Mouse (Mus musculus) testis, postnatal 10 days (tissue): ENCODE data around the gene Gm10031.
A peak's percentile ranks its signal among the peaks of the same experiment; 100 is the strongest.

Source experiments
- DNase-seq: peaks from one replicate; pipeline ENCODE4 v3.0.0; 2021; ENCODE audit warnings: low spot score

Gene Gm10031

GRCm38 (mm10) chr1:156543999-156544398 is 20.2 kb downstream of the Gm10031 start:
- DNase-seq = no peak

- peak; percentile 95 for DNase-seq
These were observed 34.5 kb downstream of the Gm10031 start, which contains the start of gene Abl2 for GRCm38 (mm10) chr1:156558024-156558930. Gene Abl2, plus strand, starts transcription at chr1:156558786.

- DNase-seq = peak; percentile 82
These were observed 35.3 kb downstream of the Gm10031 start for GRCm38 (mm10) chr1:156558950-156559640.

GRCm38 (mm10) chr1:156559641-156560020 is 35.8 kb downstream of the Gm10031 start:
- DNase-seq = no peak

- no peak for DNase-seq
These were observed 36.7 kb downstream of the Gm10031 start for GRCm38 (mm10) chr1:156560500-156560899.

- DNase-seq = no peak
These were observed 41.5 kb downstream of the Gm10031 start for GRCm38 (mm10) chr1:156565328-156565727.

- DNase-seq = peak; percentile 49
These were observed 42.3 kb downstream of the Gm10031 start for GRCm38 (mm10) chr1:156566132-156566531.

- no peak for DNase-seq
These were observed 45.8 kb downstream of the Gm10031 start for GRCm38 (mm10) chr1:156569615-156570014.

GRCm38 (mm10) chr1:156572952-156573351 is 49.1 kb downstream of the Gm10031 start:
- DNase-seq = no peak
